Mouse (Mus musculus) kidney, postnatal 14 days (tissue): Measurements from ENCODE around the gene Nedd9.
A peak's percentile ranks its signal among the peaks of the same experiment; 100 is the strongest.
"Not testable (repeated sequence)": the region's sequence is repeated elsewhere in the genome, so short reads cannot be mapped to it uniquely, and the experiment has no call there.

Experiments
- DNase-seq: peaks from one replicate; pipeline ENCODE4 v3.0.0; 2022; ENCODE audit warnings: mixed read lengths

Nedd9 gene

DNA sequence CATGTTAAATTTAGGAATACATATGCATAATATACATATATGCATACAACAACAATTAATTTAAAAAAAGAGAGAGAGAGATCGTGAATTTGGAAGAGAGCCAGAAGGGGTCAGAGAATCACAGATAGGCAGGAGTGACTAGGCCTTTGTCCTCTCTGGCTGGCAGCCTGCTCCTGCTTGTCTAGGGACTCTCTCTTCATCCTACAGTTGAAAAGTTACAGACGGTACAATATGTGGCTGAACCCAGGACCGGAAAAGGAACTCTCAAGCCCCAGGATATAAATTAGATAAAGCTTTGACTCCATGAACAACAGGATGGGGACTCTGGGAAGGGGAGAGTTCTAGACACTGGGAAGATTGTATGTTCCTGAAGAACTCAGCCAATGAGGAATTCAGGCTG is 200.9 kb downstream of the Nedd9 start:
- DNase-seq = no peak

DNA sequence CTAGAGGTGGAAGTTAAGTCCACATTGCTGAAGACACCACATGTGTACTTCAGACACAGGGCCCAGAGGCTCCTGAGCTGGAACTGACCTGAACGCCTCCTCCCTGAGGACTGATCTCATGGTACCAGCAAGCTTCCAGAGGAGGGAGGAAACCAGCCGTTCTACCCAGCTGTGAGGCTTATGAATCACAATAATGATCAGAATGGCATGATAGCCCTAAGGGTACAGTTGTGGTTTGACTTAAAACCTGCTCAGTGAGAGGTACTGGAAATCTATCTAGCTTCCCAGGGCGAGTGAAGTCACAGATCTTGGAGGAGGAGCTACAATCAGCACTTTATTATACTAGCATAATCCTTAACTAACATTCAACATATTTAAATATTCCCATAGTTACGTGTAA is 201.7 kb downstream of the Nedd9 start:
- no peak for DNase-seq

DNA sequence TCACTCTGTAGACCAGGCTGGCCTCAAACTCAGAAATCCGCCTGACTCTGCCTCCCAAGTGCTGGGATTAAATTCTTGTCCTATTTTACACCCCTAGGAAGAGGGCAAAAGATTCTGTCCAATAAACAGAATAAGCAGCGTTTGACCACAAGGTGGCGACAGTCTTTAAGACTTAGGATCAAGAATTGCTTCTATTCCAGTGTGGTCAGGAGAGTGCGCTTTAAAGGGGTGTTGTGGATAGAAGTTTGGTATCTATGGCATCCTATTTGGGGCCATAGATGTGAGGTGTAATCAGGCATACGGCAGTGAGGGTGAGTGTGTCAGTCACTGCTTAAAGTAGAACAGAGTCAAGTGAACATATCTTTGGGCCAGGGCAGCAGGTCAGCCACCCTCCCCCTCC is 203.9 kb downstream of the Nedd9 start:
- peak; percentile 80 for DNase-seq

DNA sequence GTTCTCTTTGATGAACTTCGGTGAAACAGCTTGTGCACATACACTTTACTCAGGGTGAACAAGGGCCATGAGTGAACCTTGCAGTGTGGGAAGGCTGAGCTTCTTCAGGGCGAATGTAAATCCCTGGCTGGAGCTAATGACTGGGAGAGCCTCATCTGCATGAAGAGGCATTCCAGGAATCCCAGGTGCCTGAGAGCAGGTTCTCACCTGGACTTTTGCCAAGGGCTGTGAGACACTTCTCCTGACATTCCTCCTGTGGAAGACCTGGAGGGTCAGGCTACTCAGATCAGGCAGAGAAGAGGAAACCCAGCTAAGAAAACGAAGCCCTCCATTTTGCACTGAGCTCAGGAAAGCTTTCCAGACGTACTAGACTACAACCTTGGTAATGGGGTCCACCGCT is 206.5 kb downstream of the Nedd9 start:
- DNase-seq = no peak

DNA sequence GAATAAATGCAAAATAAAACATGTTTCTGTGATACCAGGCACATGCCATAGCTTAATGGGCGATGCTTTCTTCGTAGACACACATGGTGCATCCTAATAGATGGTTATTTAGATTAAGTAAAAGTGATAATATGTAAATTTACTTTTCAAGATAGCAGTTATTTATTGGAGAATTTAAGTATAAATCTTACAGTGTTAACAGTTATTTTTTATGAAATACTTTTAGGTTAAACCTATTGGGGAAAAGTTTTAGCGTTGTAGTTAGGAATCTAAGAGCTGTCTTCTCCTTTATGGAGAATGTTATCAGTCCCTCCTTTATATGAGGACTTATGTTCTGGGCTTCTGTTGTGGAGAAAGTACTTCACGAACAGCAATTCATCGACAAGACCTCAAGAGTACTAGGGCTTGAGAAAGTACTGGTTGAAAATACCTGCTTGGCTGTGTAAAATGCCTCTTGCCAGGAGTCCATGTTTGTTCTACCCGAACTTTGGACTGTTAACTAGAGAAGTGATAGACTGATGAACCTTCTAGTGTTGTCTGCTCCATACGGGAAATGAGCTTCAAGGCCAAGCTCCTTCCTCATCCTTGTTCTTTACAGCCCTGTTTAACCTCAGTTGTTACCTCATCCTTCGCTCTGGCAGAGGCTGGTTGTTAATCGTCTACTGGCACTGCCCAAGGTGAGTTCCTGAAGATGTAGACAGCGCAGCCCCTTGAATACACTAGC is 213.1 kb downstream of the Nedd9 start, which contains the start of gene Gm17364:
TSS of gene Gm17364 (minus strand) at position 51 of the 724 bp plus-strand sequence.
- DNase-seq = no peak

DNA sequence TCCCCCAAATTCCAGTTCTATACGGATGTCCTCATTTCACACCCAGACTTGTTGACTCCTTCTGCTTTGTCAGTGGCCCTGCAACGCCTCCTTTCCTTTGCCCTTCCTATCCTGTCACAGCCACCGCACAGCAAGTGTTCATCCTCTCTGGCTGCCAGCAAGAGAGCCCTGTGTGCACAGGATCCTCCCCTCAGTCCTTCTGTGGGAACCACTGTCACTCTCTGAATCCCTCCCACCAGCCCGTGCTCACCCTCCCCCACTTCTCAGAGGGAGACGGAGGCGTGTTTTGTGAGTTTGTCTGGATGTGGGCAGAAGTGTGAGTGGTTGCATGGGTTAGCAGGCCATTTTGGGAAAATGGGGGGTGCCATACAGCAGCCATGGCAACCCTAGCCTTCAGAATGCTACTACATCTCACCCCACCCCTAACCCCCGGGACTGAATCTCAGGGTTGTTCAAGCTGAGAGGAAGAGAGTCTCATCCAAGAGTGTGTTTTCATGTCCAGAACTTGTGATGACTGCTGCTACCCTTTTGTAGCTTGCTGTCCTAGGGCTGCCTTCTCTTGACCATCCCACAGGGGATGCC is 219.2 kb downstream of the Nedd9 start:
- no peak for DNase-seq

DNA sequence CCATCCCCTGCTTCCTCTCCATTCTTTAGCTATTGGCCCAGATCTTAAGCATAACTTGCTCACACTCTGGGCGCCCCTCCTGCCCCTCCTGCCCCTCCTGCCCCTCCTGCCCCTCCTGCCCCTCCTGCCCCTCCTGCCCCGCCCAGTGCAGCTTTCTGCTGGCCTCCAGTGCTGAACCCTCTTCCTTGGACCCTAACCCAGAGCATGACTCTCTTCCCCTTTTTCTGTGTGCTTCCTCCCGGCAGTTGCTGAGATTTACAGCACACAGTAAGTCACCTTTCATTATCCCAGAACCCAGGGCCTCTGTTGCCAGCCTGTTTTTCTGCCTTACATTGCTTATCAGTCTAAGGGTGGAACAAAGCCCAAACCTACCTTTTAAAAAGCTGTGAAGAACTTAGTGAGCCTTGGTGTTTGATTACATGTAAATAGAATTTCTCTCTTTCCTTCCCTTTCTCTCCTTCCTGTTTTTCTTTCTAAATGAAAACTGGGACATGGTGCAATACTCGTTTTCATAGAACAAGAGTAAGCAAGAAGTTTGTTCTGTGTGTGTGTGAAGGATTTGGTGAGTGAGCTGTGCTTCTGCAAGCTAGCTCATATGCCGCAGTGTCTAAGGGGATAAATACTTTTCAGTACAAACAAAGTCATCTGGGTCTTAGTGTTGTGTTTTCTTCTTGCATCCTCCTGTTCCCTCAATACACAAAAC is 223.7 kb downstream of the Nedd9 start:
- no peak for DNase-seq

- not testable (repeated sequence) for DNase-seq
Measured at GRCm38 (mm10) chr13:41261617-41262016, 225.5 kb downstream of the Nedd9 start.
